Mouse (Mus musculus) bone marrow macrophage, adult 2 months (primary cell): ENCODE results near the gene Rbm42. TPM values are rescaled to one million over a fixed set of nuclear protein-coding genes. Genes with fewer than 3 reads are reported as not detected.

Experiments
- H3K27ac ChIP-seq: 2 replicates; pipeline ENCODE4 v1.5.1; 2012; ENCODE audit warnings: low read depth, low read length; ENCODE audit not compliant: insufficient read depth
- H3K4me1 ChIP-seq: 2 replicates; pipeline ENCODE4 v1.6.1; 2012; ENCODE audit warnings: low read length; ENCODE audit not compliant: control insufficient read depth, insufficient read depth
- H3K4me3 ChIP-seq: 2 replicates; pipeline ENCODE4 v1.5.1; 2012; ENCODE audit warnings: mild to moderate bottlenecking, low read length, moderate library complexity; ENCODE audit not compliant: insufficient read depth
- CTCF ChIP-seq: IDR thresholded peaks from 2 replicates; pipeline ENCODE4 v1.5.1; 2012; ENCODE audit warnings: low read depth, mild to moderate bottlenecking, low read length, moderate library complexity
- POLR2A ChIP-seq: IDR thresholded peaks from 2 replicates; pipeline ENCODE4 v1.6.1; 2012; ENCODE audit warnings: mild to moderate bottlenecking, low read depth, low read length, borderline replicate concordance
- polyA plus RNA-seq: library from polyadenylated mRNA; stranded (reverse); fragments of >200 nt; gene quantifications from 2 replicates; pipeline ENCODE4 v1.2.4, GENCODE M21; 2012; ENCODE audit not compliant: missing spikeins, insufficient read depth, insufficient read length

Gene Rbm42
- polyA plus RNA-seq, 1 experiment = 59.6 TPM

DNA sequence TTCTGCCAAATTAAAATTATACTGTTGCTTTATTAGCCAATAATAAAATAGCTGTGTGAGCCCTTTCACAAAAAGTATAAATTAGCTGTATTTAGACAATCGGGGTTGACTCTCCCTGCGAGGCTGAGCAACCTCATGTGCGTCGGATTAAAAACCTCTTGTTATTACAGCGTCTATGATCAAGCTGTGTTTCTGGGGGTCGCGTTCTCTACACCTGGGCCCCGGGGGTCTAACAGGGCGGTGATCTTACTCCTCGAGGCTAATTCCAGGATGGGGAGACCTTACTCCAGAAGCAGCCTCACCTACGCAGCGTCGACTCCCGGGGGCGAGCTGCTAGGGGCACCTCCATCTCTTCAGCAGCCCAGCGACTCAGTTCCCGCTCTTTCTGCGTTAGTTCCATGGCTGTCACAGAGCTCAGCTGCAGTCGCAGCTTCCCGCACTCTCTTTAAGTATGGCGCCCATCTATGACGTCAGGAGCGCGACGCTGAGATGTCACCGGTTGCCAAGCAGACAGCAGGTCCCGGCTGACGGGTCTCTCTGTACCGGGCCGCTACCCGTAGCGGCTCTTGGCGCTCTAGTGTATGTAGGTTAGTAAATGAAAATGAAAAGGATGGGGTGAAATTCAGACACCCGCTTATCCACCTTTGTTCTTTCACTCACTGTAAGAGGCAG is 14.5 kb upstream of the Rbm42 start, which contains the start of gene Haus5:
Gene Haus5, minus strand, starts transcription at position 466 of the 672 bp plus-strand sequence.
- no peak within 1 kb of the TSS for H3K27ac ChIP-seq
- TF ChIP-seq POLR2A (no peak), CTCF (no peak)
- peak within 1 kb of the TSS; percentile 77 for H3K4me3 ChIP-seq
- 0 out of 2 replicates have a peak, but pooled peaks cover 3% of the 10 kb centered on the region for H3K4me1 ChIP-seq

DNA sequence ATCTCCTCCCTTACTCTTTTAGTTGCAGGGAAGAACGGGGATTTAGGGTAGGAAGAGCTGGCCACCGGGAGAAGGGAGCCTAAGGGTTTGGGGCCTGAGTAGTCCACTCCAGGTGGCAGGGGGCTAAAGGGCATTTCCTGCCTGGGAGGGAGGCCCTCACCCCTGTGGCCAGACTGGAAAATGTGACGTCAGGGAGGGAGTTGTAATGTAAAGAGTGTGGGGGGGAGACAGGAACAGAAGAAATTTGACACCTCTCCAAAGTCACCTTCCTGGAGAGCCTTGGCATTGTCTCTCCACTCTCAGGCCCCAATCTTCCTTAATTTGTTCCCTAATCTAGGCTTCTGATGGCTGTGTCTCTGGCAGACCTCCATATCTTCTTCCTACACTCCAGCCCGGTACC is 11.0 kb downstream of the Rbm42 start:
- H3K27ac ChIP-seq = no peak overlapping the region
- TF ChIP-seq POLR2A (no peak), CTCF (no peak)
- H3K4me3 ChIP-seq = no peak overlapping the region
- peaks cover 14% of the 10 kb centered on the region; the same call in 1 of the 2 replicates for H3K4me1 ChIP-seq

DNA sequence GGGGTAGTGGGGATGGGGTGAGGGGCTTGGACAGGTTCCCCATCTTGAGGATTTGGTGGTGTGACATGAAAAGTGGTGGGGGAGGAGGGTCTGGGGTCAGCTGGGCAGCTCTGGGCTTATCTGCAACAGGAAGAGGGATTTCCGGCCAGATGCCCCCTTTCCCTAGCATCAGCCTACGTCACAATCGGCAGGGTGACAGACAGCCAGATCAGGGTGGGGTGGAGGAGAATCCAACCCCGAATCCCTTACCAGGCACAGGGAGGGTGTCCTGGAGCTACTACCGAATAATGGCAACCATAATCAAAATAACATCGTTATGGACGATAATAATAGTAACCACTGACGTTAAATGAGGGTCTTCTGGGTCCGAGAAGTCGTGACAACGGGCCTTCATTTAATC is 13.7 kb downstream of the Rbm42 start:
- no peak for TF ChIP-seq POLR2A
- no peak for TF ChIP-seq CTCF
- Histone ChIP-seq H3K4me3 (no peak overlapping the region), H3K27ac (no peak overlapping the region), H3K4me1 (peaks cover 14% of the 10 kb centered on the region; the same call in 1 of the 2 replicates)

DNA sequence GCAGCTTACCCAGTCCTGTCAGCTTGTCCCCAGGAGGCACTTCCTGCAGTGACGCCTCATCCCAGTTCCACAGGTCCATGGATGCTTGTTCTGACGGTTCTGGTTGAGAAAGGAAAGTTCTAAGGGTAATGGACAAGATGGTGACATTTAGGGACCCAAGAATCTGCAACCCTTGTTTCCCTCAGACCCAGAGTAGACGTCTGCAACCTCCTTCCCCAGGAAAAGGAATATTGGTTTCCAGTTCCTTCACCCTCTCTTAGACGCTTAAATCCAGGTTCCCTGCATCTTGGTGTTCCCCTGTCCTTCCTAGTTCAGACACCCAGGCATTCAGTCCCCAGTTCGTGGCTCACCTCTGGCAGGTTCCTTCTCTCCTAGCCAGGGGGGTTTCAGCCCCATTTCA is 14.4 kb downstream of the Rbm42 start, which contains the start of gene Etv2:
Gene Etv2, minus strand, starts transcription at position 101 of the 400 bp plus-strand sequence.
- H3K4me3 ChIP-seq = peak within 1 kb of the TSS; percentile 11; the same call in 1 of the 2 replicates
- H3K27ac ChIP-seq = no peak within 1 kb of the TSS
- H3K4me1 ChIP-seq = peaks cover 14% of the 10 kb centered on the region; the same call in 1 of the 2 replicates
- TF ChIP-seq POLR2A = no peak

DNA sequence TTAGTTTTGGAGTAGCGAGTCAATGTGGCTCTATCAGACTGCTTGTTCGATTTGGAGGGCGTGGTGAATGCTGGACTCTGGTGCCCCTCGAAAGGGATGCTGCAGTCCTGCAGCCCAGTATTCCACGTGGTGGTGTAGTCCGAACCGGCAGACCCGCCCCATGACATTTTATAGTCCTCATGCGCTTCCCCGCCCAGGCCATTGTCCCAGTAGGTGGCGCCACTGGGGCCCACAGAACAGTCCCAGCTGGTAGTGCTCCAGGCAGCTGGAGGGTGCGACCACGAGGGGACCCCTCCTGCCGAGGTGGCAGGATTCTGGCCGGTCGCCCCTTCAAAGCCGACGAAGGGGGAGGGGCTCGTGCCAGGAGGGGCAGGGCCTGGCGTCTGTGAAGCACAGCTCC is 15.5 kb downstream of the Rbm42 start:
- peaks cover 14% of the 10 kb centered on the region; the same call in 1 of the 2 replicates for H3K4me1 ChIP-seq

DNA sequence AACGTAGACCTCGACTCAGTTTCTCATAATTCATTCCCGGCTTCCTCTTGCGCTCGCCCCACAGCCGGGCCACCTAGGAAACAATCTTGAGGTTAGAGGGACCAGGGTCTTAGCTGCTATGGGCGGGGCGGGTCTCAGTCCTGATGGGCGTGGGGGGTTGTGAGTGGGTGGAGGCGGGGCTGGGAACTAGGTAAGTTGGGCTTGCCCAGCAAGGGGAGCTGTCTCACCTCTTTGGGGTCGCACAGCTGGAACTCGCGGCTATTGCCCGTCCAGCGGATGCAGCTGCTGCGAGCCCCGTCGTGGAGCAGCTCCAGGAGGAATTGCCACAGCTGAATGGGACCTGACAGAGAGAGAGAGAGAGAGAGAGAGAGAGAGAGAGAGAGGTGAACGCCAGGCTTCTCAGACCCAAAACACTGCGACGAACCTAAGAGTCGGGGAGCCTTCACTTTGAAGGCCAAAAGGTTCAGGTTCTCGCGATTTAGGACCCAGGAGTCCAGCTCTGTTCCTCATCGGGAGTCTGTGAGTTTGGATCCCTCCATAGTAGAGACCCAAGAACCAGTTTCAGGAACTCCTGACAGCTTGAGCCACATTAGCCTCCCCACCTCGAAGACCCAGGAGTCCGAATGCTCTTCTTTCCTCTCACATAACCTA is 16.2 kb downstream of the Rbm42 start:
- Histone ChIP-seq H3K4me3 (no peak overlapping the region), H3K27ac (no peak overlapping the region), H3K4me1 (peaks cover 7% of the 10 kb centered on the region; the same call in 1 of the 2 replicates)
- TF ChIP-seq CTCF = no peak
- no peak for TF ChIP-seq POLR2A

More for the DNA sequence above, 15.5 kb downstream of the Rbm42 start:
- TF ChIP-seq CTCF (peak; percentile 34), POLR2A (no peak)
- Histone ChIP-seq H3K27ac (no peak overlapping the region), H3K4me3 (peak overlapping the region; percentile 11; the same call in 1 of the 2 replicates)

DNA sequence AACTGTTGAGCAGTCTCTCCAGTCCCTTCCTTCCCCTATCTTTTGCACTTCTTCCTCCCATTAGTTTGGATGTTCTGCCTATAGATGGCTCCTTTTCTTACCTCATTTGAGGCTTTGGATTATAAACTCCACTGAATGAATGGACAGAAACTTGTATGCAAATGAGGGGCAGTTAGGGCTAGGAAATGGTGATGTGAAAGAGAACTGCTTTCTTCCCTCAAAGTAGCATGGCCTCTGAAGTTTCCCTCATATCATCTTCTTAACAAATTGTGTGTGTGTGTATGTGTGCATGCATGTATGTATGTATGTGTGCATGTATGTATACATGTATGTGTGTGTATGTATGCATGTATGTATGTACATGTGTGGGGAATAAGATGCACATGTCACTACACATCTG is 21.1 kb downstream of the Rbm42 start:
- TF ChIP-seq CTCF = no peak
- TF ChIP-seq POLR2A = no peak
- Histone ChIP-seq H3K4me1 (peaks cover 2% of the 10 kb centered on the region), H3K4me3 (no peak overlapping the region), H3K27ac (no peak overlapping the region)

DNA sequence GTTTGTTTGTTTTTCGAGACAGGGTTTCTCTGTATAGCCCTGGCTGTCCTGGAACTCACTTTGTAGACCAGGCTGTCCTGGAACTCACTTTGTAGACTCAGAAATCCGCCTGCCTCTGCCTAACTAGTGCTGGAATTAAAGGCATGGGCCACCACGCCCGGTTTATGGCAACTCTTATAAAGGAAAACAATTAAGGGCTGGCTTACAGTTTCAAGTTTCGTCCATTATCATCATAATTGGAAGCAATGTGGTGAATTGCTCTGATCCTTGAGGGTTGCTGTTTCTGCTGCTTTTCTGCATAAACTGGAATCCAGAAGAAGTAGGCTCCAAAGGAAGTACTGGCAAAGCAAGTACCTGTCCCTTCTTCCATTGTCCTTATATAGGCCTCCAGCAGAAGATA is 23.5 kb downstream of the Rbm42 start:
- Histone ChIP-seq H3K4me3 (no peak overlapping the region), H3K27ac (no peak overlapping the region), H3K4me1 (peaks cover 2% of the 10 kb centered on the region; the same call in 1 of the 2 replicates)
- TF ChIP-seq CTCF (no peak), POLR2A (no peak)

DNA sequence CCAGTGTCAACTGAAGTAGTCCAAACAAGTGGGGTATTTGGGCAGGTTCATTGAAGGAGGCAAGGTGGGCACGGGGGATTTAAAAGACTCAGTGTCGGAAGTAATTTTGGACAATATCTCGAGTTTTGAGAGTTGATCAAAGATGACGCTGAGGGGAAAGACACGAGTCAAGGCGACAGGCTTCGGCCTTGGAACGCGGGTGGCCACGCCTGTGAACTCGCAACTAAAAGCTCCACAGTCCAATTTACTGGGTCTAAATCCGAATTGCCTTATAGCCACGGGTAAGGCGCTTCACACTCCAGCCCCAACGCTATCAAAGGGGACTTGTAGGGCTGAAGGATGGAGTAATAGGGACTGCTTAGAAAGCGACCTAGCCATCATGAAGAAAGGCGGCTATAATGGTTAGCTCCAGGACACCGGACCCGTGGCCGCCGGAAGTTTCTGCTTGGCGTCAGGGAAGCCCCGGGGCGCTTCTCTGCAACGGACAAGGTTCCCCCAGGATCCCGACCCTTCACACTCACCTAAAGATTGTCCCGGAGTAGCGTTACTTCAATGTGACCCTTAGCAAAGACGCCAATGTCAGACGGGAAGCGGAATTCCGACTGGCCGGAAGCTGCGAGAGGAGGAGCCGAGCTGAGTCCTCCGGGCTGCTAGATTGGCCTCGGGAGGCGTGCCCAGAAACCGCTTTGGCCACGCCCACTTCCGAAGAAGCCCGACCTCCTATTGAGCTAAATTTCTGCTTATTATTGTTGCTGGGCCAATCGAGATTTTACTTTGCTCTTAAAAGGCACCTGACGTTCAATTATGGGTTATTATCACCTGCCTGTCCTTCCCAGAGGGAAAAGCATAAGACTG is 24.4 kb downstream of the Rbm42 start, which contains the start of gene Cox6b1:
Gene Cox6b1, minus strand, starts transcription at position 622 of the 855 bp plus-strand sequence.
- TF ChIP-seq POLR2A = no peak
- no peak for TF ChIP-seq CTCF
- Histone ChIP-seq H3K27ac (peak within 1 kb of the TSS; percentile 46), H3K4me3 (peak within 1 kb of the TSS; percentile 72), H3K4me1 (peaks cover 2% of the 10 kb centered on the region; the same call in 1 of the 2 replicates)
